Mouse (Mus musculus) heart, postnatal 0 days (tissue): ENCODE data around the gene Dgke.

Experiments used
- CTCF ChIP-seq: IDR thresholded peaks from 2 replicates; pipeline ENCODE4 v1.5.1; 2016; ENCODE audit warnings: antibody characterized with exemption, control low read depth, low read depth
- EP300 ChIP-seq: IDR thresholded peaks from 2 replicates; pipeline ENCODE4 v1.6.1; 2016; ENCODE audit warnings: antibody characterized with exemption, low read depth

DNA sequence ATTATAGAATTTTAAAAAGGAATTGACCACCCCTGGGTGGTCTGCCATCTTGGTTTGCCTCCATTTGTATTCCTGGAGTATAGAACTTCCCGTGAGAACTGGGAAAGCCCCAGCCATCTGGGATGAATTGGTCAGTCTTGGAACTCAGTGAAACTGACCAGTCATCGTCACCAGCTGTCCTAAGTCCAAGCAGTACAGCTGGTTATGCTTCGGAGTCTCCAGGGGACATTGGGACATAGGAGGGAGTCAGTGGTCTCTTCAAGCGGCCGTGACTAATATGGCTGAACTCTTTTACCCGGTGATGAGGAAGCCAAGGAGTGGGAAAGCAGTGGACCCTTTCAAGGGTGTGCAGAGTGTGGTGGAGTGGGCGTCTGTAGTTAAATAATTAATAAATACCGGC is 38.6 kb upstream of the Dgke start:
- TF ChIP-seq CTCF (no peak), EP300 (no peak)
